Mouse (Mus musculus): Measurements from ENCODE around the gene Pmis2.
A peak's percentile ranks its signal among the peaks of the same experiment; 100 is the strongest.

Pmis2 gene

GRCm38 (mm10) chr7:30671480-30671879 lies at the start of gene Pmis2:
Gene Pmis2, minus strand, starts transcription at chr7:30671605.
- no peak for DNase-seq

GRCm38 (mm10) chr7:30719669-30720068 lies 48.3 kb upstream of the Pmis2 start:
- no peak for DNase-seq

- DNase-seq = no peak
Measured at GRCm38 (mm10) chr7:30717716-30718046, 46.3 kb upstream of the Pmis2 start.

- peak; percentile 27 to 34 for DNase-seq
Measured at GRCm38 (mm10) chr7:30717006-30717715, 45.8 kb upstream of the Pmis2 start.

GRCm38 (mm10) chr7:30711942-30712341 lies 40.5 kb upstream of the Pmis2 start, which contains the start of gene Atp4a:
Gene Atp4a, plus strand, starts transcription at chr7:30712209.
- DNase-seq = peak; percentile 28 to 51

GRCm38 (mm10) chr7:30707441-30707840 lies 36.0 kb upstream of the Pmis2 start:
- no peak for DNase-seq

GRCm38 (mm10) chr7:30706214-30706882 lies 34.9 kb upstream of the Pmis2 start:
- DNase-seq = no peak

- no peak for DNase-seq
Measured at GRCm38 (mm10) chr7:30698589-30698988, 27.2 kb upstream of the Pmis2 start, which contains the start of gene 2200002J24Rik. Gene 2200002J24Rik, plus strand, starts transcription at chr7:30698926.

GRCm38 (mm10) chr7:30698101-30698500 lies 26.7 kb upstream of the Pmis2 start:
- DNase-seq = no peak

- DNase-seq = no peak
Measured at GRCm38 (mm10) chr7:30688325-30688724, 16.9 kb upstream of the Pmis2 start.

- DNase-seq = no peak
Measured at GRCm38 (mm10) chr7:30683425-30683824, 12.0 kb upstream of the Pmis2 start.

- DNase-seq = no peak
Measured at GRCm38 (mm10) chr7:30681897-30682296, 10.5 kb upstream of the Pmis2 start.

GRCm38 (mm10) chr7:30678263-30678975 lies 7.0 kb upstream of the Pmis2 start:
- DNase-seq = no peak

- DNase-seq = peak in 1 of 2 experiments; percentile 8
Measured at GRCm38 (mm10) chr7:30669229-30669628, 2.2 kb downstream of the Pmis2 start.

- peak in 1 of 2 experiments; percentile 3 for DNase-seq
Measured at GRCm38 (mm10) chr7:30665321-30665720, 6.1 kb downstream of the Pmis2 start.

GRCm38 (mm10) chr7:30664529-30665200 lies 6.7 kb downstream of the Pmis2 start, which contains the start of gene Haus5:
Gene Haus5, minus strand, starts transcription at chr7:30664994.
- DNase-seq = peak; percentile 82 to 90

GRCm38 (mm10) chr7:30649591-30650540 lies 21.5 kb downstream of the Pmis2 start, which contains the start of gene Rbm42:
Gene Rbm42, minus strand, starts transcription at chr7:30650317.
- peak; percentile 99 for DNase-seq

- no peak for DNase-seq
Measured at GRCm38 (mm10) chr7:30639083-30639482, 32.3 kb downstream of the Pmis2 start.

- DNase-seq = no peak
Measured at GRCm38 (mm10) chr7:30636395-30636794, 35.0 kb downstream of the Pmis2 start.

GRCm38 (mm10) chr7:30635752-30636151 lies 35.7 kb downstream of the Pmis2 start, which contains the start of gene Etv2:
Gene Etv2, minus strand, starts transcription at chr7:30635852.
- DNase-seq = no peak

- DNase-seq = peak in 1 of 2 experiments; percentile 45
Measured at GRCm38 (mm10) chr7:30634621-30635020, 36.8 kb downstream of the Pmis2 start.

All from kidney, adult 8-10 months (tissue).